Mouse (Mus musculus) right cerebral cortex, postnatal 10 days (tissue): ENCODE results near the gene Poc1a.

Experiments used
- DNase-seq, 2 experiments: peaks; one replicate each; pipeline ENCODE4 v3.0.0; 2021; ENCODE audit warnings: low spot score in 2 of 2

The Poc1a gene

DNA sequence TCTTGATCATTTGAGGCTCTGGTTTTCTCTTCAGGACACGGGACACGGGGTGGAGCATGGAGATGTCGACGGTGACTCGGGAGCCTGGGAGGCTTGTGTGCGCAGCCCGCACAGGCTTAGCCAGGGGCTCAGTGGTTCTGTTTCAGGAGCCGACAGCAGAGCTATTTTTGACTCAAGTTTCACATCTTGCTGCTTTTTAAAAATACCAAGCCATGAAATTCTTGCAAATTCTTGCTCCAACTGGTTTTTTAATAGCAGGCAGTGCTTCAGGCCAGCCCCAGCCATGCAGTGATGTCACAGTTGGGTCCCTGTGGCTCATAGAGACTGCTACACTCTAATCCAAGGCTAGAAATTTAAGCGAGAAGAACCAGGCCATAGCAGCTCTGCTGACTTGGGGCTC lies 56.8 kb downstream of the Poc1a start:
- DNase-seq = peak; percentile 59 to 76

- no peak for DNase-seq
Measured at GRCm38 (mm10) chr9:106338462-106339172, 57.8 kb downstream of the Poc1a start.

DNA sequence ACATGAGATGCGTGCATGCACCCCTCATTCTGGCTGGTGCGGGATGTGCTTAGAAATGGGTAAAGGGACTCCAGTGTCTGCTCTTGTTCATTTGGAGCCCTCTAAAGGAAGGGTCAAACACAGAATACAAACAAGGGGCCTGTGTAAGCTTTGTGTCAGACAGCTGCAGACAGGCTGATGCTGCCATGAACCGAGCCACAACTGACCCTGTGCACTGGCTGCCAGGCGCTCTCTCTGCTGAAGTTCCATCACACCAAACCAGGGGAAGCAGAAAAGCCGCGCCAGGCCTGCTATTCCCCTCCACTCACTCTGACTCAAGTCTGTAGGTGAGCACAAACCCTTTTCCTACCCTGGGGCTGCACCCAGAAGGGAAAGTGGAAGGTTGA lies 58.3 kb downstream of the Poc1a start:
- no peak for DNase-seq

DNA sequence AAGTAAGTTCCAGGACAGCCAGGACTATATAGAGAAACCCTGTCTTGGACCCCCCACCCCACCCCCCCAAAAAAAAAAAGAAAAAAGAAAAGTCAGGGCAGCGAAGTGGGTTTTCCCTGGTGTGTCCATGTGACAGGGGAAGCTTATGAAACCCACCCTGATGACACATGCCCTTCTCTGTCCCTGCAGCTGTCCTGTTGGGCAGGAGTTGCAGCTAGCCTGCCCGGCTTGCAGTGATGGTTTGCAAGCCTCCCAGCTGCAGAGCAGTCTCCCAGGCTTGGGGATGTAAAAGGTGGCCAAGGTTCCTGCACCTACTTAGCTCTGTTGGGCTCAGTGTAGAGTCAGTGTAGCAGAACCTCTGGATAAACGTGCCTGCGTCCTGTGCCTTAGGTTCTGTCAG lies 58.9 kb downstream of the Poc1a start:
- DNase-seq = no peak

- DNase-seq = no peak
Measured at GRCm38 (mm10) chr9:106340501-106341312, 59.8 kb downstream of the Poc1a start.

GRCm38 (mm10) chr9:106341313-106341686 lies 60.4 kb downstream of the Poc1a start:
- DNase-seq = no peak

DNA sequence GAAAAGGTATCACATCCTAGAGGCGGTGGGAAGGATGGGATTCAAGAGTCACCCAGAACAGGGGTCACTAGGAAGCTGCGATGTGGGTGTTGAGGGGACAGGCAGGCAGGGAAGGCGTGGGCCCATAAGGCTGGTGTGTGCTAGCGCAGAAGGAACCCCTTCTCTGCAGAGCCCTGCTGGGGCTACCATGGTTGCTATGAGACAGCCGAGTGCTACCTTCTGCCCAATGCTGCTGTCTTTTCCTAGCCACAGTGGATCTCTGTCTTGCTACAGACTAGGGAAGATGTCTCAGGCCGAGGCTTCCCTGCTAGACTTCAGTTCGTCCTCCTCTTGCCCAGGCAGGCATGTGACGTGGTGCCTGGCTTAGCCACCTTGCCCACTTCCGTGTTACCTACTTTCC lies 61.7 kb downstream of the Poc1a start:
- DNase-seq = no peak

GRCm38 (mm10) chr9:106345167-106345566 lies 64.3 kb downstream of the Poc1a start:
- no peak for DNase-seq

GRCm38 (mm10) chr9:106345630-106346029 lies 64.8 kb downstream of the Poc1a start:
- DNase-seq = no peak

GRCm38 (mm10) chr9:106348281-106348680 lies 67.4 kb downstream of the Poc1a start:
- no peak for DNase-seq

DNA sequence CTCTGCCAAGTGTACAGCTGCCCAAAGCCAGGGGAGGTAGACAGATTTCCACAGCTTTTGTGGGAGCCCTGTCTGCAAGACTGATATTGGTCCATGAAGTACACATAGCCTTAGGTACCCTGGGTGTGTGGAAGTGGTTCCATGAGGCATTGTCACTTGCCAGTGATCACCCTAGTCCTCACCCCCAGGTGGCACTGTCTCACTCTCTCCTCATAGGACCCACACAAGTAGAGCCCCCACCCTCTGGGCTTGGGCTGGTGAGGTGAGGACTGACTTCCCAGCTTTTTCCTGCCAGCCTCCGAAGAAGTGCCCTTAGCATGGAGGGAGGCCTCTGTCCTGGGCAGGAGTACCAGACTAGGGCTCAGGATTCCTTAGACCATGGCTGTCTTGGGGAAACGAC lies 68.2 kb downstream of the Poc1a start:
- peak; percentile 53 to 74 for DNase-seq

DNA sequence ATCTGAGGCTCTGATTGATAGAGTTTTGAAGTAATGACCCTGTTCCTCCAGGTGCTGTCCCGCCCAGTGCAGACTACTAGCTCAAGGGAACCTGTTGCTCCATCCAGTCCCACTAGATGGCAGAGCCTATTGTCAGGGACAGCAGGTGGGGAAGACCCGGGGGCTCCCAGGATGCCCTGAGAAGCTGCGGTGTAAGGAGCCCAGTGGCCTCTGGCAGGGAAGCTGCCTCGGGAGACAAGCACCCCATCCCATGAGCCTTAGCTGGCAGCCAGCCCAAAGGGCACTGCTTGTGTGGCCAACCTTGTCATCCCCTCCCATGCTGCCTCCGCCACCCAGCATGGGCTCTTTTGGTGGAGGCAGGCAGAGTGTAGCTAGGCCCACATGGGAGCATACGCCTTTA lies 70.3 kb downstream of the Poc1a start:
- DNase-seq = no peak

DNA sequence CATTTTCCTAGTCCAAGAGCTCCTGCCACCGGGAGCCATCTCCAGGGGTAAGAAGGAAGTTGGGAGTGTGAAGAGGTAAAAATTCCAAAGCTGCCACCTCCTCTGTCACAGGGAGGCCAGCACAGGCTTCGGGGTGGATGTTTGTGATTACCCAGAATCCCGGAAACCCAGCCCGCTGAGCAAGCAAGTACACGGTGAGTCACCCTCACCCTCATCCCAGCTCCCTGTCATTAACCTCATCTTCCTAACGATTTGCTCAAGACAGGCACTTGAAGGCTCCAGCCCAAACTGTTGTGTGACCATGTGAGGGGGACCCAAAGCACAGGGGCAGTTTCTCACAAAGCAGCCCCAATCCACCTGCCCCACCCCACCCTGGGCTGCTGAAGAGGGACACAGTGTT lies 72.9 kb downstream of the Poc1a start:
- no peak for DNase-seq

GRCm38 (mm10) chr9:106354810-106355209 lies 73.9 kb downstream of the Poc1a start:
- DNase-seq = no peak

DNA sequence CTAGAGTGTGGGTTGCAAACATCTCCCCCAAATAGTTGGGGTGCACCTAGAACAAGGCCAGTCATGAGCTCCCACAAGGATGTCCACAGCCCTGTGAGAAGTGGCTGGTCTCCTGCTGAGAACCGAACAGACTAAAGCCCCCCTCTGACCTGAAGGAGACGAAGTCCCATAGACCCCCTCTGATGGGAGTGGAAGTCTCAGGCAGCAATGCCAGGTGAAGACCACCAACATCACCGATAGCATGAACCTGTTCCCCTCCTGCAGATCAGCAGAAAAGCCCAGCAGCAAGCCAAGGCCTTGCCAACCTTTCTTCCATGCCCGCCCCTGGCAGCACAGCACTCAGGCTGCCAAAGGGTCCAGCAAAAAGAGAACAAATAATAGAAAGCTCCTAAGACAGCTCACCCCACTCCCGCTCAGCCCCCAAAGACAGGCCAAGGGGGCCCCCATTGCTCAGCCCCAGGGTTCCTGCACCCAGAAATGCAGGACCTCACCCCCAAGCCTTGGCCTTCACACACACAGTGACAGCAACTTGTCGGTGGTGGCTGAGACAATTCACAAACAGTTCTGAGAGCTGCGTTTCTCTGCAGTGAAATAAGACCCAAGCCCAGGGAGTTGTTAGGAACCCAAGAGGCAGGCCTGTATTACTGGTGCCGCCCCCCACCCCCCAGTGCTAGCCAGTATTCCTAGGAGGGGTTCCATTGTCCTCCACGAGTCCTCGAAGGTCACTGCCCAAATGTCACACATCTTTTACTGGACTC lies 74.5 kb downstream of the Poc1a start:
- no peak for DNase-seq

DNA sequence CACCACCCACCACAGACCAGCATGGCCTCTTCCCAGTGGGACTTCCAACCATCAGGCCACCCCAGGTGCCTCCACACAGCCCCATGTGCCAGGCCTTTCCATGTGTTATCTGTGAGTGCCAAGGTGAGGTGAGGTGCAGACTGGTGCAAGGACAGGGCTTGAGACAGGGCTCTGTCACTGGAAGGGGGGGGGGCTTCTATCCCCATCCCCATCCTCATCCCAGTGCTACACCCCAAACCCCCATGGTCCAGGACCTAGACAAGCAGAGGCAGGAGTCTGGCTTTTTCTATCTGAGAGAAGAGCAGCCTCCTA lies 75.1 kb downstream of the Poc1a start:
- no peak for DNase-seq

DNA sequence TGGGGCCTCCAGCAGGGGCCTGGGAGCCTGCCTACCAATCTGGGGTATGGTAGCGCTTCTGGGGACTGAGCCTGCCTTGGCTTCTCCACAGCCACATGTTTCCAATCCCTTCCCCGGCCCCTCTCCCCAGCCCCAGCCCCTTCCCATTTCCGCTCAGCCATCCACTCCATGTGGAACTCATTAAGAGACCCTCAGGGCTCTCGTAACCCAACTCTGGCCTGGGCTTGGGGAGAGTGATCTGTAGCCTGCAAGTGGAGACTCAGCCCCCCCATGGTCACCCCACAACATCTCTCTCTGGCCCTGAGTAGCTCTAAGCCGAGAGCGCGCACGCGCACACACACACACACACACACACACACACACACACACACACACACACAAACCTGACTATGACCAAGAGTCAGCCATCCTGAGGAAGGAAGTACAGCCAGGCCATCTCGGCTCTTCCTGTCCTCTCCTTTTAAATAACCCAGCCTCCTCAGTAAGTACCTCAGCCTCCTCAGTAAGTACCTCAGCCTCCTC lies 75.5 kb downstream of the Poc1a start:
- DNase-seq = no peak

GRCm38 (mm10) chr9:106357167-106357566 lies 76.3 kb downstream of the Poc1a start:
- DNase-seq = no peak

DNA sequence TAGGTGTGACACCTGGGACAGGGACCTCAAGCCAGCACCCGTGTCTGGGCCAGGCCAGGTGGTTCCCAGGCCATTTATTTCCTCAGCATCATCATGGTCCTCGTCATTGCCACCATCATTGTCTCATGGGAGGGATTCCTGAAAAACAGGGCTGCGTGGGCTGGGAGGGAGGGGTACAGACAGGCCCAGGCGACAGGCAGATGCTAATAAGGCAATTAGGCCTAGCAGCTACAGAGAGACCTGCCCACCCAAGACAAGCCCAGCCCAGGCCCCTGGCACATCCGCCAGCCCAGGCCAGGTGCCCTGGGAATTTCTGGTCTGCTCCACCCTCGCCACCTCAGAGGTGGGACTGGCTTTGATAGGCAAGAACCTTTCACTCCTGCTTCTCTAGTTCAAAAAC lies 78.4 kb downstream of the Poc1a start:
- DNase-seq = no peak

- DNase-seq = no peak
Measured at GRCm38 (mm10) chr9:106361140-106361539, 80.3 kb downstream of the Poc1a start.

- DNase-seq = no peak
Measured at GRCm38 (mm10) chr9:106365333-106365732, 84.5 kb downstream of the Poc1a start.

GRCm38 (mm10) chr9:106366188-106366587 lies 85.3 kb downstream of the Poc1a start:
- DNase-seq = no peak

- no peak for DNase-seq
Measured at GRCm38 (mm10) chr9:106367001-106367400, 86.1 kb downstream of the Poc1a start.
